Mouse (Mus musculus) heart, postnatal 36 days (tissue): ENCODE measurements at regions not wholly inside any gene's neighbourhood (a gene's known extent, or its start where the extent isn't known, plus 50 kb on each side); places are given as distances from the start of the nearest gene placed in this dataset.
"Not testable (repeated sequence)": the region's sequence is repeated elsewhere in the genome, so short reads cannot be mapped to it uniquely, and the experiment has no call there.

ENCODE experiments used
- DNase-seq, 2 experiments: peaks; one replicate each; pipeline ENCODE4 v3.0.0; 2021 to 2022
- intact Hi-C: fragments of 180-260 bp; cut with DNase I; formaldehyde crosslinking; loops from one replicate; pipeline ENCODE4 v1.15.1; 2025

- DNase-seq, result no peak
- intact Hi-C loops, result loop anchor here (5.0 kb wide), 1 partner anchor 135 kb away; the partner anchor contains the start of gene Arhgap42
Measured at GRCm38 (mm10) chr9:9372594-9372993, 133.7 kb upstream of the Arhgap42 start.

GRCm38 (mm10) chr9:9368731-9369130 is 129.8 kb upstream of the Arhgap42 start:
- intact Hi-C loops, result no loop called here
- DNase-seq, result no peak

GRCm38 (mm10) chr9:9342456-9343185 is 103.7 kb upstream of the Arhgap42 start:
- DNase-seq, result no peak
- intact Hi-C loops, result no loop called here

GRCm38 (mm10) chr9:9318624-9319023 is 79.7 kb upstream of the Arhgap42 start:
- intact Hi-C loops, result no loop called here
- no peak for DNase-seq

- DNase-seq, result no peak
- intact Hi-C loops, result no loop called here
Measured at GRCm38 (mm10) chr9:9316021-9316420, 77.1 kb upstream of the Arhgap42 start.

GRCm38 (mm10) chr9:9312274-9312673 is 73.4 kb upstream of the Arhgap42 start:
- intact Hi-C loops, result no loop called here
- no peak for DNase-seq

- DNase-seq, result no peak
- intact Hi-C loops, result no loop called here
Measured at GRCm38 (mm10) chr9:9311627-9312265, 72.8 kb upstream of the Arhgap42 start.

- intact Hi-C loops, DNase-seq: not testable (repeated sequence)
Measured at GRCm38 (mm10) chr9:9311040-9311583, 72.2 kb upstream of the Arhgap42 start.

GRCm38 (mm10) chr9:9290767-9291166 is 51.9 kb upstream of the Arhgap42 start:
- no peak for DNase-seq
- intact Hi-C loops, result no loop called here

GRCm38 (mm10) chr9:9289570-9289969 is 50.7 kb upstream of the Arhgap42 start:
- intact Hi-C loops, result no loop called here

More at GRCm38 (mm10) chr9:9289570-9289969, 50.7 kb upstream of the Arhgap42 start:
- DNase-seq, result no peak
